Mouse (Mus musculus) intestine, embryonic 16.5 days (tissue): ENCODE results near the gene Sema5a. TPM values are rescaled to one million over a fixed set of nuclear protein-coding genes. Genes with fewer than 3 reads are reported as not detected.
A peak's percentile ranks its signal among the peaks of the same experiment; 100 is the strongest.

Experiments used
- ATAC-seq: fragments of 200-750 bp; cut with Nextera tagmentation; 2 replicates; pipeline ENCODE4 v1.8.0; 2017; ENCODE audit warnings: moderate TSS enrichment, moderate library complexity
- H3K27ac ChIP-seq: fragments of 300-500 bp; sonication (generic); 2 replicates; pipeline ENCODE4 v1.5.1; 2014; ENCODE audit warnings: mild to moderate bottlenecking, low read length
- H3K27me3 ChIP-seq: fragments of 300-500 bp; sonication (generic); replicated peaks from 2 replicates; pipeline ENCODE4 v1.6.1; 2014; ENCODE audit warnings: low read length, control low read depth, mixed read lengths; ENCODE audit not compliant: control insufficient read depth, insufficient read depth
- H3K36me3 ChIP-seq: fragments of 300-500 bp; sonication (generic); 2 replicates; pipeline ENCODE4 v1.6.1; 2014; ENCODE audit warnings: low read length, control low read depth; ENCODE audit not compliant: control insufficient read depth, insufficient read depth
- H3K4me1 ChIP-seq: fragments of 300-500 bp; sonication (generic); 2 replicates; pipeline ENCODE4 v1.6.1; 2014; ENCODE audit warnings: low read length, control low read depth, mixed read lengths; ENCODE audit not compliant: control insufficient read depth, insufficient read depth
- H3K4me2 ChIP-seq: fragments of 300-500 bp; sonication (generic); 2 replicates; pipeline ENCODE4 v1.6.1; 2014; ENCODE audit warnings: low read depth, low read length, control low read depth
- H3K4me3 ChIP-seq: fragments of 300-500 bp; sonication (generic); 2 replicates; pipeline ENCODE4 v1.5.1; 2014; ENCODE audit warnings: mild to moderate bottlenecking, low read length
- H3K9ac ChIP-seq: fragments of 300-500 bp; sonication (generic); 2 replicates; pipeline ENCODE4 v1.6.1; 2014; ENCODE audit warnings: low read depth, low read length
- H3K9me3 ChIP-seq: fragments of 300-500 bp; sonication (generic); 2 replicates; pipeline ENCODE4 v1.6.1; 2016; ENCODE audit warnings: low read length, control low read depth; ENCODE audit not compliant: control insufficient read depth
- WGBS: fragments of 180-500 bp; shearing (Covaris S2); extraction: QIAGEN DNeasy Blood & Tissue Kit; methylation state at CpG from one replicate; pipeline ENCODE4 v1.1.7; 2014; 5-methylcytosine and 5-hydroxymethylcytosine counted together
- polyA plus RNA-seq: library from polyadenylated mRNA; unstranded; fragments of >200 nt; fragmentation: Nextera tagmentation; extraction: Ambion mirVana; gene quantifications from 2 replicates; pipeline ENCODE4 v1.2.1, GENCODE M21; 2015

Sema5a gene
- polyA plus RNA-seq, 1 experiment from 2014 or later, result 12.0 TPM

- H3K4me2 ChIP-seq, result no peak overlapping the region
- H3K36me3 ChIP-seq, result no peaks in the 10 kb centered on the region
- no peak overlapping the region for H3K9ac ChIP-seq
- no peak overlapping the region for H3K27ac ChIP-seq
- H3K27me3 ChIP-seq, result no peaks in the 10 kb centered on the region
- no peak for ATAC-seq
- no peaks in the 10 kb centered on the region for H3K9me3 ChIP-seq
- no peak overlapping the region for H3K4me3 ChIP-seq
- WGBS, result 67% methylated on average over 2 of the region's 2 CpGs
- H3K4me1 ChIP-seq, result no peaks in the 10 kb centered on the region
Observed at GRCm38 (mm10) chr15:32619199-32619598, 374.6 kb downstream of the Sema5a start.

DNA sequence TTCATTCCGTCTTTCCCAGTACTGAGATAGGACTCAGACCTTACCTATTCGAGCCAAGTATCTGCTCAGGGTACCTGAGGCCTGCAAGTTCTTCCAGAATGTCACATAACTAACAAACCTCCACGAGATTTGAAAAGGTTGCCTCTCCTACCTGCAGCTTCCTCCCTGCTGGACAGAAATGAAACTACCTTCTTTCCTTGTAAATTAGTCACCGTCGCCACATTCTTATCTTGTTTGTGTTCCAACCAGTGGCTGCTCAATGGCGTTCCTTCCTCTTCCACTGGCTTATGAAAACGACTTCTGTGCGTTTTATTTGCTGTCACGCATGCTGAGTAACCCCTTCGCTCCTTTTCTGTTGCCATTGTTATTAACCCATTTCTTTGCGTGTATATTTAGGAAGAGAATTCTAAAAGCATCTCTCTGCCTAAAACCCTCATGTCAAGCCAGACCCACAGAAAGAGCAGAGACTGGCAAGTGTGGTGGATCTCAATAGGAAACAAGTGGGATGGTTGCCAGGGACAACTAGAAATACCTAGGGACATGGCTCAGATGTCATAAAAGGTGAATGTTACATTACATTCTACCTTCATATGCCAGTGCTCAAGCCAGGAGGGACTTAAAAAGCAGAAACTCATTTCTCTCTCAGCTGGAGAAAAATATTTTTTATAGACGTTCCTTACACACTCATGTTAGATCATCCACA is 378.6 kb downstream of the Sema5a start:
- H3K27ac ChIP-seq, result no peak overlapping the region
- no peak overlapping the region for H3K4me3 ChIP-seq
- H3K4me2 ChIP-seq, result no peak overlapping the region
- H3K9ac ChIP-seq, result no peak overlapping the region
- no peaks in the 10 kb centered on the region for H3K9me3 ChIP-seq
- H3K36me3 ChIP-seq, result no peaks in the 10 kb centered on the region
- no peak for ATAC-seq
- WGBS, result 64% methylated on average over 12 of the region's 12 CpGs
- no peaks in the 10 kb centered on the region for H3K4me1 ChIP-seq
- no peaks in the 10 kb centered on the region for H3K27me3 ChIP-seq

DNA sequence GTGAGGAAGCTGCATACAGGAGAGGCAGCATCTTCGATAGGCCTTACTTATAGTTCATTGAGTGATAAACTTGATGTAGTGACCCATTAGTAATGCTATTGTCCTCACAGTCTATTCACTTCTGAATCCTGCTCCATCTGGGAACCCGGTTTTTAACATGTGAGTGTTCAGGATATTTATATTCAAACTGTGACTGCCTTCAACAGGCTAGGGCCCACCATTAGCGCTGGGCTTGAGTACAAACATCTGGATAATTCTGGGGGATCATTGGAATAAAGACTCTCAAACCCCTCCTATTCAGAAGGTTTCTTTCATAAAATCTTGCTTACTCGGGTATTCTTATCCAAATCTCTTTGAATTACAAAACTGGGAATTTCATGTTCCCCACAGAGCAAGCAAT is 379.5 kb downstream of the Sema5a start:
- no peak for ATAC-seq
- Histone ChIP-seq H3K9ac (no peak overlapping the region), H3K4me2 (no peak overlapping the region), H3K27ac (no peak overlapping the region), H3K36me3 (no peaks in the 10 kb centered on the region), H3K9me3 (no peaks in the 10 kb centered on the region), H3K27me3 (no peaks in the 10 kb centered on the region), H3K4me3 (no peak overlapping the region), H3K4me1 (no peaks in the 10 kb centered on the region)
- WGBS, result 62% methylated on average over 4 of the region's 4 CpGs

DNA sequence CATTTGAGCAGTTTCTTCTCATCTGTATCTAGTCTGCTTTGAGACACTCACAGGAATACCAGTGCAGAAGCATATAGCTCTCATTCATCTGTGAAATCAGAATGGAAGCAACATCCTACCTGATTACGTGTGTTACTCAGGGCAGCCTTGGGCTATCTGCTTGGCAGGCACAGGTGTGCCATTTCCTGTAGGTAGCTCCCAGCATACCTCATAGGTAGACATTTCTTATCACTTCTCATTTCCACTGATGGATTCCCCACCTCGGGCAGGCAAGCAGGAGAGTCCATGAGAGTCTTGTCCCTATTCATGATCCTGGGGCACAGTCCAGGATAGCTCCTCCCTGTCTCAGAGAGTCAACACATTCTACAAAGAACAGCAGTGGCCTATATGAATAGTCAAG is 381.4 kb downstream of the Sema5a start:
- Histone ChIP-seq H3K4me3 (no peak overlapping the region), H3K9me3 (no peaks in the 10 kb centered on the region), H3K36me3 (no peaks in the 10 kb centered on the region), H3K9ac (no peak overlapping the region), H3K4me1 (no peaks in the 10 kb centered on the region), H3K4me2 (no peak overlapping the region), H3K27ac (no peak overlapping the region), H3K27me3 (no peaks in the 10 kb centered on the region)
- no peak for ATAC-seq
- 83% methylated on average over 2 of the region's 2 CpGs for WGBS

GRCm38 (mm10) chr15:32633713-32634112 is 389.1 kb downstream of the Sema5a start:
- H3K4me2 ChIP-seq, result no peak overlapping the region
- 95% methylated on average over 8 of the region's 8 CpGs for WGBS
- H3K27ac ChIP-seq, result no peak overlapping the region
- H3K27me3 ChIP-seq, result no peaks in the 10 kb centered on the region
- no peak for ATAC-seq
- no peak overlapping the region for H3K9ac ChIP-seq
- H3K4me3 ChIP-seq, result no peak overlapping the region
- H3K4me1 ChIP-seq, result no peaks in the 10 kb centered on the region
- H3K36me3 ChIP-seq, result no peaks in the 10 kb centered on the region
- no peaks in the 10 kb centered on the region for H3K9me3 ChIP-seq

- Histone ChIP-seq H3K9ac (no peak overlapping the region), H3K4me3 (no peak overlapping the region), H3K4me2 (no peak overlapping the region), H3K27ac (no peak overlapping the region), H3K27me3 (no peaks in the 10 kb centered on the region), H3K9me3 (no peaks in the 10 kb centered on the region), H3K36me3 (no peaks in the 10 kb centered on the region), H3K4me1 (peaks cover 4% of the 10 kb centered on the region; the same call in 1 of the 2 replicates)
- 52% methylated on average over 3 of the region's 3 CpGs for WGBS
- ATAC-seq, result peak; percentile 44; the same call in 1 of the 2 replicates
Observed at GRCm38 (mm10) chr15:32637879-32638278, 393.3 kb downstream of the Sema5a start.

DNA sequence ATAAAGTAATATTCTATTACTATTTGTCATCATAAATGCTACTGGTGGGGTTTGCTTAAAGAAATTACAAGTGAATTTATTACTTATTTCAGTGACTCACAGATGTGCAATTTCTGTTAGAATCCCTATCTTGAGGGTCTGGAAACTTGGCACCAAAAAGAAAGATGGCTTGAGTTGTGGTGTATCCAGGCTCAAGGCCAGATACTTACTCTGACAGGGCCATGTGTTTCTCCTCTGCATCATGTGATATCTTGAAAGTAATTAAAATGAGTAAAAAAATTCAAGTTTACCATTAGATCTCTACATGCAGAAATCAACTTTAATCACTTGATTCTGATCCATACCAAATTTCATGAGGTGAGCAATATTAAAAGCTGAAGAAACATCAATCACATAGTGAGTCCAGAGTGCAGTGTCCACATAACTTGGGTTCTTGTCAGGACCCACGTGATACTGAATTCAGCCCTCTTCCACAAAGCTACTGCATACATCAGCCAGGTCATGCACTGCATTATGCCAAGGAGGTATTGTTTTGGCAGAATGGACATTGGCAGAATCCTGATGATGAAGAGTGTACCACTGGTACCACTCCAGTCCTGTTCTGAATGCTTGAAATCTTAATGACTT is 402.6 kb downstream of the Sema5a start:
- Histone ChIP-seq H3K27ac (no peak overlapping the region), H3K9ac (no peak overlapping the region), H3K4me1 (no peaks in the 10 kb centered on the region; the same call in 1 of the 2 replicates), H3K4me3 (no peak overlapping the region), H3K36me3 (no peaks in the 10 kb centered on the region), H3K9me3 (no peaks in the 10 kb centered on the region), H3K4me2 (no peak overlapping the region), H3K27me3 (no peaks in the 10 kb centered on the region)
- 67% methylated on average over 1 of the region's 1 CpGs for WGBS
- no peak for ATAC-seq

GRCm38 (mm10) chr15:32654046-32654445 is 409.4 kb downstream of the Sema5a start:
- H3K27me3 ChIP-seq, result no peaks in the 10 kb centered on the region
- H3K27ac ChIP-seq, result no peak overlapping the region
- no peaks in the 10 kb centered on the region for H3K4me1 ChIP-seq
- no peak overlapping the region for H3K9ac ChIP-seq
- H3K4me3 ChIP-seq, result no peak overlapping the region
- WGBS, result 89% methylated on average over 3 of the region's 3 CpGs
- no peak overlapping the region for H3K4me2 ChIP-seq
- no peak for ATAC-seq
- no peaks in the 10 kb centered on the region for H3K9me3 ChIP-seq
- H3K36me3 ChIP-seq, result no peaks in the 10 kb centered on the region

- H3K9ac ChIP-seq, result no peak overlapping the region
- no peaks in the 10 kb centered on the region for H3K9me3 ChIP-seq
- no peak overlapping the region for H3K4me2 ChIP-seq
- no peak overlapping the region for H3K4me3 ChIP-seq
- H3K27me3 ChIP-seq, result no peaks in the 10 kb centered on the region
- no peak overlapping the region for H3K27ac ChIP-seq
- H3K4me1 ChIP-seq, result no peaks in the 10 kb centered on the region
- no peaks in the 10 kb centered on the region for H3K36me3 ChIP-seq
- WGBS, result 57% methylated on average over 4 of the region's 4 CpGs
- ATAC-seq, result no peak
Observed at GRCm38 (mm10) chr15:32656017-32656416, 411.4 kb downstream of the Sema5a start.
